Mouse (Mus musculus): Measurements from ENCODE around the gene 1700021F07Rik.

The 1700021F07Rik gene

GRCm38 (mm10) chr2:173563336-173563735 lies 41.0 kb downstream of the 1700021F07Rik start:
- no peak for DNase-seq (ENCODE audit: low spot score)

GRCm38 (mm10) chr2:173564179-173564578 lies 41.8 kb downstream of the 1700021F07Rik start:
- DNase-seq (ENCODE audit: low spot score), result no peak

Measured in urinary bladder, postnatal 14 days (tissue).